Mouse (Mus musculus): ENCODE measurements around the gene Strn. TPM values are rescaled to one million over a fixed set of nuclear protein-coding genes. Genes with fewer than 3 reads are reported as not detected.

Strn gene
- polyA plus RNA-seq, 1 experiment from 2014 or later = 21.6 TPM

DNA sequence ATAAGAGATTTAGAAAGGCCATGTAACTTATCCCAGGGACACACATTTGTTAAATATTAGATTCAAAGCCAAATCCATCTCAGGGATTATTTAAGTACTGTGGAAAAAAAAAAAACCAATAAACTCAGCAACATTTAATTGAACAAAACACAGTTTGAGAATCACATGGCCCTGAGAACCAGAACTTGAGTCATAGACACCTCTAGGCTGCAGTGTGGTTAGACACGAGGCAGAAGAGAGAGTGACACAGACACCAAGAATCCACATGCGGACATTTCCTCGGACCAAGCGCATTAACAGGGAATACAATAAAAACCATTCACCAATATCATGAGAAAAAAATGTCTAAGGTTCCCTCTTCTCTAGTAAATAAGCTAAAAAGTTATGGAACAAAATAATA lies 94.7 kb downstream of the Strn start:
- Histone ChIP-seq H3K9ac (ENCODE audit: low read length) (no peak overlapping the region), H3K4me2 (ENCODE audit: low read length) (no peak overlapping the region), H3K9me3 (ENCODE audit: control insufficient read depth, low read length) (no peaks in the 10 kb centered on the region), H3K36me3 (ENCODE audit: control insufficient read depth, insufficient read depth, low read length) (peaks cover 16% of the 10 kb centered on the region), H3K27ac (replicated peaks in 1 of 2; ENCODE audit: control insufficient read depth in 1 of 2, insufficient read depth in 1 of 2, low read depth in 2 of 2, low read length in 2 of 2) (no peak overlapping the region), H3K27me3 (ENCODE audit: control insufficient read depth, insufficient read depth, low read length) (no peaks in the 10 kb centered on the region), H3K4me3 (ENCODE audit: control insufficient read depth in 1 of 2, insufficient read depth in 1 of 2, low read depth in 1 of 2, low read length in 2 of 2) (no peak overlapping the region), H3K4me1 (ENCODE audit: control insufficient read depth in 2 of 2, insufficient read depth in 2 of 2, low read length in 2 of 2) (0 out of 4 replicates have a peak, but pooled peaks cover 0 to 4% of the 10 kb centered on the region in 2 experiments)
- 93% methylated on average over 4 of the region's 4 CpGs for WGBS
- ATAC-seq (ENCODE audit: insufficient number of reproducible peaks, insufficient read depth, low FRiP score, low read depth) = no peak

DNA sequence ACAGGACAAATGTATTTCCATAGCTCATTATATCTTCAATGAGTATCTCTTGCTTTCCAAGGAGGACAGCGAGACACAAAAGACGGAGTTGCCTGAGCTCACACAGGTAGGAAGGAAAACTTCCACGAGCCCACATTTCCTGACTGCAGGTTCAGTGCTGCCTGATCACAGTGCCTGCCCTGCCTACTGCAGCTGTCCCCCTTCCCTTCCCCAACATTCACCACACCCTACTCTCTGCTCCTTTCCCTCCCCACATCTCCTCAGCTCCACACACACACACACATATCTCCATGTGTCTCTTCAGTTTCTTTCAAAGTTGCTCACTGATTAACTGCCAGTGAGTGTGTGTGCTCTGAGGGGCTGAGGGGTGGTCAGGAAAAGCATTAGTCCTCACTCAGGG lies 96.6 kb downstream of the Strn start:
- no peak for ATAC-seq (ENCODE audit: insufficient number of reproducible peaks, insufficient read depth, low FRiP score, low read depth)
- H3K4me2 ChIP-seq (ENCODE audit: low read length) = no peak overlapping the region
- H3K4me3 ChIP-seq (ENCODE audit: control insufficient read depth in 1 of 2, insufficient read depth in 1 of 2, low read depth in 1 of 2, low read length in 2 of 2) = no peak overlapping the region
- H3K9ac ChIP-seq (ENCODE audit: low read length) = no peak overlapping the region
- 91% methylated on average over 3 of the region's 3 CpGs for WGBS
- no peak overlapping the region for H3K27ac ChIP-seq (replicated peaks in 1 of 2; ENCODE audit: control insufficient read depth in 1 of 2, insufficient read depth in 1 of 2, low read depth in 2 of 2, low read length in 2 of 2)
- H3K9me3 ChIP-seq (ENCODE audit: control insufficient read depth, low read length) = no peaks in the 10 kb centered on the region
- H3K4me1 ChIP-seq (ENCODE audit: control insufficient read depth in 2 of 2, insufficient read depth in 2 of 2, low read length in 2 of 2) = 0 out of 4 replicates have a peak, but pooled peaks cover 0 to 4% of the 10 kb centered on the region in 2 experiments
- H3K36me3 ChIP-seq (ENCODE audit: control insufficient read depth, insufficient read depth, low read length) = 0 out of 2 replicates have a peak, but pooled peaks cover 9% of the 10 kb centered on the region
- H3K27me3 ChIP-seq (ENCODE audit: control insufficient read depth, insufficient read depth, low read length) = no peaks in the 10 kb centered on the region

DNA sequence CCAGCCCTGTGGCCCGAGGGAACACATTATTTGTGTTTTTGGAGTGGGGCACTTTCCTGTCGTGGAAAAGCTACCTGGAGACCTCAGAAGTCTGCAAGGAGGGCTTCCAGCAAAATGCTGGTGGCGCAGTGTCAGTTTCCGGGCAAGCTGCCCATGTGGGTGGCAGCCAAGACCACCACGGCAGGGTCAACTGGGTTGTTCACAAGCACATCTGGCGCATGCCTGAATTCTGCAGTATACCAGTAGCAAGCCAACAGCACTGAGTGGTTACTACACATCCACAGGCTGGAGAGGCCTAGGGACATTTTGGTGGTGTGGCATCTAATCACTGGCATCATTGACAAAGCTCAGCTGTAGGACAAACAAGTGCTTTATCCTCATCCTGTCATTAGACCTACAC lies 97.9 kb downstream of the Strn start:
- no peaks in the 10 kb centered on the region for H3K27me3 ChIP-seq (ENCODE audit: control insufficient read depth, insufficient read depth, low read length)
- H3K4me1 ChIP-seq (ENCODE audit: control insufficient read depth in 2 of 2, insufficient read depth in 2 of 2, low read length in 2 of 2) = 0 out of 4 replicates have a peak, but pooled peaks cover 0 to 4% of the 10 kb centered on the region in 2 experiments
- H3K9me3 ChIP-seq (ENCODE audit: control insufficient read depth, low read length) = no peaks in the 10 kb centered on the region
- no peak overlapping the region for H3K4me3 ChIP-seq (ENCODE audit: control insufficient read depth in 1 of 2, insufficient read depth in 1 of 2, low read depth in 1 of 2, low read length in 2 of 2)
- H3K27ac ChIP-seq (replicated peaks in 1 of 2; ENCODE audit: control insufficient read depth in 1 of 2, insufficient read depth in 1 of 2, low read depth in 2 of 2, low read length in 2 of 2) = no peak overlapping the region
- no peak for ATAC-seq (ENCODE audit: insufficient number of reproducible peaks, insufficient read depth, low FRiP score, low read depth)
- H3K36me3 ChIP-seq (ENCODE audit: control insufficient read depth, insufficient read depth, low read length) = 0 out of 2 replicates have a peak, but pooled peaks cover 9% of the 10 kb centered on the region
- H3K4me2 ChIP-seq (ENCODE audit: low read length) = no peak overlapping the region
- 65% methylated on average over 6 of the region's 6 CpGs for WGBS
- H3K9ac ChIP-seq (ENCODE audit: low read length) = no peak overlapping the region

DNA sequence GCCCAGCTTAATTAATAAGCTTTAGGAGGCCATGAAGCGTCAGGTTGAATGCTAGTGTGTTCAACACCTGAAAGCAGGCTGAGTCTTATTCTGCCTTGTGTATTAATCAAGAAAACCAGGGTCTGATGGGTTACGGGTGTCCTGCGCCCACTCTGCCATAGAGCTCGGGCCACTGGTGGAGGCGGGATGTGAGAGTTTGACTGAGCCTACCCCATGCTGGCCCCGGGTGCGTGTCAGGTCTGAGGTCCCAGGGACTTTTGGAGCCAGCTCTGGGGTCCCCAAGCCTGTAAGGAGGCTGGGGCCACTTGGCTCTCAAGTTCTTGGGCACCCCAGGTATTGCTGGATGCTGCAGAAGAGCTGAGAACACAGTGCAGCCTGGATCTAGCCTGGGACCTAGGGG lies 99.9 kb downstream of the Strn start:
- Histone ChIP-seq H3K27me3 (ENCODE audit: control insufficient read depth, insufficient read depth, low read length) (no peaks in the 10 kb centered on the region), H3K27ac (replicated peaks in 1 of 2; ENCODE audit: control insufficient read depth in 1 of 2, insufficient read depth in 1 of 2, low read depth in 2 of 2, low read length in 2 of 2) (no peak overlapping the region), H3K4me1 (ENCODE audit: control insufficient read depth in 2 of 2, insufficient read depth in 2 of 2, low read length in 2 of 2) (0 out of 4 replicates have a peak, but pooled peaks cover 0 to 4% of the 10 kb centered on the region in 2 experiments), H3K4me3 (ENCODE audit: control insufficient read depth in 1 of 2, insufficient read depth in 1 of 2, low read depth in 1 of 2, low read length in 2 of 2) (no peak overlapping the region), H3K9ac (ENCODE audit: low read length) (no peak overlapping the region), H3K9me3 (ENCODE audit: control insufficient read depth, low read length) (no peaks in the 10 kb centered on the region), H3K36me3 (ENCODE audit: control insufficient read depth, insufficient read depth, low read length) (no peaks in the 10 kb centered on the region), H3K4me2 (ENCODE audit: low read length) (no peak overlapping the region)
- no peak for ATAC-seq (ENCODE audit: insufficient number of reproducible peaks, insufficient read depth, low FRiP score, low read depth)
- WGBS = 91% methylated on average over 7 of the region's 7 CpGs

DNA sequence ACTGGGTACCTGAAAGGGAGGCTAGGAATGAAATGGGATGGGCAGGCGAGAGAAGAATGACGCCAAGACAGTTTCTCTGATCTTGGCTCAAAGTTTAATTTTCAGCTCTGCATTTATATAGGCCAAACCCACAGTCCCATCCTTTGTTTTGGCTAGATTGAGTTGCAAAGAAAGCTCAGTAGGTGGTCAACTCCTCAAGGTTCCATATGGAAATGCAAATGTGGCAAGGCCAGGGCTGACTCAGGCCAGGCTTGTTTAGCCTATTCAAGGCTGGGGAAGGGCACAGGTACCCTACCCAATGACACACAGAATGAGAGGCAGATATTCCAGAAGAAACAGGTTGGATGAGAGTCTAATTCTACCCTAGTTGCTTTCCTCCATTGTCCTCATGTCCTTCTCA lies 101.4 kb downstream of the Strn start:
- 67% methylated on average over 2 of the region's 2 CpGs for WGBS
- Histone ChIP-seq H3K9me3 (ENCODE audit: control insufficient read depth, low read length) (no peaks in the 10 kb centered on the region), H3K4me3 (ENCODE audit: control insufficient read depth in 1 of 2, insufficient read depth in 1 of 2, low read depth in 1 of 2, low read length in 2 of 2) (no peak overlapping the region), H3K27me3 (ENCODE audit: control insufficient read depth, insufficient read depth, low read length) (no peaks in the 10 kb centered on the region), H3K27ac (replicated peaks in 1 of 2; ENCODE audit: control insufficient read depth in 1 of 2, insufficient read depth in 1 of 2, low read depth in 2 of 2, low read length in 2 of 2) (no peak overlapping the region), H3K9ac (ENCODE audit: low read length) (no peak overlapping the region), H3K36me3 (ENCODE audit: control insufficient read depth, insufficient read depth, low read length) (no peaks in the 10 kb centered on the region), H3K4me2 (ENCODE audit: low read length) (no peak overlapping the region), H3K4me1 (ENCODE audit: control insufficient read depth in 2 of 2, insufficient read depth in 2 of 2, low read length in 2 of 2) (0 out of 4 replicates have a peak, but pooled peaks cover 0 to 4% of the 10 kb centered on the region in 2 experiments)
- no peak for ATAC-seq (ENCODE audit: insufficient number of reproducible peaks, insufficient read depth, low FRiP score, low read depth)

DNA sequence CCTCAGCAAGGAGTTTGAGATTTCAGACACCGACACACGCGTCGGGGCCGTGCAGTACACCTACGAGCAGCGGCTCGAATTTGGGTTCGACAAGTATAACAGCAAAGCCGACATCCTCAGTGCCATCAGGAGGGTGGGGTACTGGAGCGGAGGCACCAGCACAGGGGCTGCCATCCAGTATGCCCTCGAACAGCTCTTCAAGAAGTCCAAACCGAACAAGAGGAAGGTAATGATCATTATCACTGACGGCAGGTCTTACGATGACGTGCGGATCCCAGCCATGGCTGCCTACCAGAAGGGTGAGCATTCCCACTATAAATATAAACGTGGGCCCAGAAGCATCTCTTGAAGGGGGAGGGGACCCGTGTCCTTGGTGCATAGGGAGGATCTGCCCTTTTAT lies 112.1 kb downstream of the Strn start:
- 94% methylated on average over 19 of the region's 19 CpGs for WGBS
- no peaks in the 10 kb centered on the region for H3K4me1 ChIP-seq (ENCODE audit: control insufficient read depth in 2 of 2, insufficient read depth in 2 of 2, low read length in 2 of 2)

DNA sequence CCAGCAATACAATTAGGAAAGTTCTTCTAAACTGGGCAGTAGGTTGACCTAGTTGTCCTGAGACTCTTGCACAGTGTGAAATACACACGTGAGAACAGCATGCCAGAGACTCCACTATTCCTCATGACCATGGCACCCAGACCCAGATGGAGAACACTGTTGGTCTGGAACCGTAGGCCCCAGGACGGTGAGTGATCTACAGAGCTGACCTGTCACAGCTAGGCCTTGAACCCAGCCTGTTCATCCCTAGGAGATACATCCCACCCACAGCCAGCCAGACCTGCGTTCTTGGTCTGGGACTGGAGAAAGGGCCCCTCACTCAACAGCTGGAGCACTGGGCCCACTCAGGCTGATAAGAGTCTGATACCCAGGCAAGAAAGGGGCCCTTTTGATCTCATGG lies 115.1 kb downstream of the Strn start:
- no peak for ATAC-seq (ENCODE audit: insufficient number of reproducible peaks, insufficient read depth, low FRiP score, low read depth)
- Histone ChIP-seq H3K9ac (ENCODE audit: low read length) (no peak overlapping the region), H3K4me2 (ENCODE audit: low read length) (no peak overlapping the region), H3K36me3 (ENCODE audit: control insufficient read depth, insufficient read depth, low read length) (no peaks in the 10 kb centered on the region), H3K27me3 (ENCODE audit: control insufficient read depth, insufficient read depth, low read length) (no peaks in the 10 kb centered on the region), H3K27ac (replicated peaks in 1 of 2; ENCODE audit: control insufficient read depth in 1 of 2, insufficient read depth in 1 of 2, low read depth in 2 of 2, low read length in 2 of 2) (no peak overlapping the region), H3K4me3 (ENCODE audit: control insufficient read depth in 1 of 2, insufficient read depth in 1 of 2, low read depth in 1 of 2, low read length in 2 of 2) (no peak overlapping the region), H3K4me1 (ENCODE audit: control insufficient read depth in 2 of 2, insufficient read depth in 2 of 2, low read length in 2 of 2) (no peaks in the 10 kb centered on the region), H3K9me3 (ENCODE audit: control insufficient read depth, low read length) (peaks cover 3% of the 10 kb centered on the region; the same call in 1 of the 2 replicates)
- 69% methylated on average over 4 of the region's 4 CpGs for WGBS

More for the DNA sequence above, 112.1 kb downstream of the Strn start:
- Histone ChIP-seq H3K27me3 (ENCODE audit: control insufficient read depth, insufficient read depth, low read length) (no peaks in the 10 kb centered on the region), H3K9me3 (ENCODE audit: control insufficient read depth, low read length) (peaks cover 3% of the 10 kb centered on the region; the same call in 1 of the 2 replicates), H3K9ac (ENCODE audit: low read length) (no peak overlapping the region), H3K27ac (replicated peaks in 1 of 2; ENCODE audit: control insufficient read depth in 1 of 2, insufficient read depth in 1 of 2, low read depth in 2 of 2, low read length in 2 of 2) (no peak overlapping the region), H3K4me2 (ENCODE audit: low read length) (no peak overlapping the region), H3K4me3 (ENCODE audit: control insufficient read depth in 1 of 2, insufficient read depth in 1 of 2, low read depth in 1 of 2, low read length in 2 of 2) (no peak overlapping the region), H3K36me3 (ENCODE audit: control insufficient read depth, insufficient read depth, low read length) (no peaks in the 10 kb centered on the region)
- ATAC-seq (ENCODE audit: insufficient number of reproducible peaks, insufficient read depth, low FRiP score, low read depth) = no peak

DNA sequence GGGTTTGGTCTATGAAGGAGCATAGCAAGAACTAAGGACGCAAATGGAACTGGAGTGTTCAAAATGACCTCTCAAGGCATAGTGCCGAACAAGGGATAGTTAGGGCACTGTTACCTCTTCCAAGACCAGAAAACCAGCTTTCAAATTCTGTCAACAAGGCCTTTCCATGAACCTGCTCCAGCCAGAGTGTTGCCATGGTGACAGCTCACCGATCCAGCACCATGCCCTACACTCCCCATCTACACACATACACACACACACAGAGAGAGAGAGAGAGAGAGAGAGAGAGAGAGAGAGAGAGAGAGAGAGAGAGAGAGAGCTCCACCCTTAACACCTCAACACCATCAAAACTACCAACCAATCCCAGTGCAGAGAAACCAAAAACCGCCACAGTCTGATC lies 116.3 kb downstream of the Strn start:
- Histone ChIP-seq H3K4me1 (ENCODE audit: control insufficient read depth in 2 of 2, insufficient read depth in 2 of 2, low read length in 2 of 2) (no peaks in the 10 kb centered on the region), H3K9me3 (ENCODE audit: control insufficient read depth, low read length) (peaks cover 3% of the 10 kb centered on the region; the same call in 1 of the 2 replicates), H3K4me3 (ENCODE audit: control insufficient read depth in 1 of 2, insufficient read depth in 1 of 2, low read depth in 1 of 2, low read length in 2 of 2) (no peak overlapping the region), H3K9ac (ENCODE audit: low read length) (no peak overlapping the region), H3K4me2 (ENCODE audit: low read length) (no peak overlapping the region), H3K27me3 (ENCODE audit: control insufficient read depth, insufficient read depth, low read length) (no peaks in the 10 kb centered on the region), H3K36me3 (ENCODE audit: control insufficient read depth, insufficient read depth, low read length) (no peaks in the 10 kb centered on the region), H3K27ac (replicated peaks in 1 of 2; ENCODE audit: control insufficient read depth in 1 of 2, insufficient read depth in 1 of 2, low read depth in 2 of 2, low read length in 2 of 2) (no peak overlapping the region)
- WGBS = 87% methylated on average over 4 of the region's 4 CpGs
- no peak for ATAC-seq (ENCODE audit: insufficient number of reproducible peaks, insufficient read depth, low FRiP score, low read depth)

Data from heart, embryonic 14.5 days (tissue).